ENCODE assay signal across 22 mouse cellular contexts in genomic region chr4:53950496-53950895, GRCm38 (mm10).
DNase-seq lines count a peak whose midpoint lies in the region; ATAC-seq and TF ChIP-seq lines count a peak whose summit lies in the region.
"Had no signal": no experiment of that assay in that cellular context is flagged by ENCODE, and none has a peak within 500 bp of the region (broad histone marks: within the 10 kb centered on the region; RNA-seq: fewer than 3 reads in every experiment).

No protein-coding gene starts in this region.

- no peak overlapping the region for H3K4me2 ChIP-seq in hindbrain, embryonic 12.5 days (replicated peaks)
- no peak overlapping the region for H3K4me2 ChIP-seq in hindbrain, embryonic 14.5 days (replicated peaks)
- peak overlapping the region; percentile 28; the same call in 1 of the 2 replicates for H3K4me2 ChIP-seq in midbrain, embryonic 16.5 days (ENCODE audit: low read length)
- H3K4me2 ChIP-seq: limb, embryonic 15.5 days; lung, embryonic 14.5 days; neural tube, embryonic 12.5 days had no signal

- 0 out of 2 replicates have a peak overlapping the region, but pooled peaks have one; percentile 66 for H3K27ac ChIP-seq in hindbrain, embryonic 10.5 days
- H3K27ac ChIP-seq in hindbrain, embryonic 12.5 days, result no peak overlapping the region
- no peak overlapping the region for H3K27ac ChIP-seq in hindbrain, embryonic 14.5 days
- peak overlapping the region; percentile 4; the same call in 1 of the 2 replicates for H3K27ac ChIP-seq in midbrain, embryonic 16.5 days (ENCODE audit: low read length)
- H3K27ac ChIP-seq: limb, embryonic 15.5 days; liver, embryonic 14.5 days; neural tube, embryonic 12.5 days had no signal

- no peak overlapping the region for H3K9ac ChIP-seq in hindbrain, embryonic 12.5 days
- H3K9ac ChIP-seq in hindbrain, embryonic 14.5 days, result no peak overlapping the region
- no peak overlapping the region for H3K9ac ChIP-seq in midbrain, embryonic 16.5 days (ENCODE audit: low read depth, low read length)
- H3K9ac ChIP-seq: limb, embryonic 15.5 days; liver, embryonic 14.5 days; lung, embryonic 14.5 days; neural tube, embryonic 12.5 days had no signal

- no peaks in the 10 kb centered on the region for H3K36me3 ChIP-seq in hindbrain, embryonic 10.5 days
- H3K36me3 ChIP-seq in hindbrain, embryonic 12.5 days, result no peaks in the 10 kb centered on the region
- peaks cover 3% of the 10 kb centered on the region for H3K36me3 ChIP-seq in E14TG2a.4 (ENCODE audit: insufficient read depth, low read length)
- H3K36me3 ChIP-seq in hindbrain, embryonic 14.5 days (replicated peaks; ENCODE audit: control insufficient read depth, insufficient read depth), result no peaks in the 10 kb centered on the region
- no peaks in the 10 kb centered on the region for H3K36me3 ChIP-seq in midbrain, embryonic 16.5 days (ENCODE audit: control insufficient read depth, insufficient read depth, low read length)
- H3K36me3 ChIP-seq: heart, embryonic 10.5 days; limb, embryonic 15.5 days; neural tube, embryonic 12.5 days had no signal

- TF ChIP-seq CTCF in E14TG2a.4 (conservative IDR thresholded peaks at IDR 0.05; ENCODE audit: low read length), result no peak

- H3K9me3 ChIP-seq in hindbrain, embryonic 10.5 days, result no peaks in the 10 kb centered on the region
- no peaks in the 10 kb centered on the region for H3K9me3 ChIP-seq in hindbrain, embryonic 12.5 days (replicated peaks)
- peaks cover 32% of the 10 kb centered on the region for H3K9me3 ChIP-seq in E14TG2a.4 (ENCODE audit: low read length)
- no peaks in the 10 kb centered on the region for H3K9me3 ChIP-seq in hindbrain, embryonic 14.5 days (ENCODE audit: control insufficient read depth, low read length)
- H3K9me3 ChIP-seq in midbrain, embryonic 16.5 days (replicated peaks; ENCODE audit: control insufficient read depth, low read length, poor library complexity, severe bottlenecking), result no peaks in the 10 kb centered on the region
- H3K9me3 ChIP-seq: heart, embryonic 10.5 days; limb, embryonic 15.5 days; neural tube, embryonic 12.5 days had no signal

- H3K27me3 ChIP-seq in hindbrain, embryonic 10.5 days (ENCODE audit: insufficient read depth, poor library complexity, severe bottlenecking), result no peaks in the 10 kb centered on the region
- H3K27me3 ChIP-seq in hindbrain, embryonic 12.5 days, result no peaks in the 10 kb centered on the region
- no peaks in the 10 kb centered on the region for H3K27me3 ChIP-seq in E14TG2a.4 (ENCODE audit: insufficient read depth, low read length)
- no peaks in the 10 kb centered on the region for H3K27me3 ChIP-seq in hindbrain, embryonic 14.5 days (ENCODE audit: control insufficient read depth, insufficient read depth, low read length)
- H3K27me3 ChIP-seq in midbrain, embryonic 16.5 days (ENCODE audit: control insufficient read depth, insufficient read depth, low read depth, low read length), result no peaks in the 10 kb centered on the region
- H3K27me3 ChIP-seq: limb, embryonic 15.5 days; neural tube, embryonic 12.5 days had no signal

- H3K4me1 ChIP-seq in hindbrain, embryonic 10.5 days (replicated peaks), result peaks cover 26% of the 10 kb centered on the region
- H3K4me1 ChIP-seq in hindbrain, embryonic 12.5 days, result 0 out of 2 replicates have a peak, but pooled peaks cover 12% of the 10 kb centered on the region
- peaks cover 31% of the 10 kb centered on the region for H3K4me1 ChIP-seq in E14TG2a.4 (replicated peaks; ENCODE audit: low read depth, low read length)
- peaks cover 5% of the 10 kb centered on the region; the same call in 1 of the 2 replicates for H3K4me1 ChIP-seq in hindbrain, embryonic 14.5 days (replicated peaks; ENCODE audit: control insufficient read depth, insufficient read depth, low read length)
- peaks cover 15% of the 10 kb centered on the region for H3K4me1 ChIP-seq in midbrain, embryonic 16.5 days (ENCODE audit: control insufficient read depth, insufficient read depth, low read length)

- intact Hi-C loops in left cerebral cortex, postnatal 14 days (cut with DNase I), result no loop called here

- no peak for DNase-seq in hindbrain, embryonic 10.5 days (ENCODE audit: low spot score)
- DNase-seq in hindbrain, embryonic 14.5 days (ENCODE audit: low spot score), result no peak
- no peak for DNase-seq in embryo, embryonic 9.5 days (ENCODE audit: extremely low spot score)
- DNase-seq in left cerebral cortex, postnatal 14 days (ENCODE audit: low spot score in 2 of 2), result no peak
- DNase-seq: adrenal gland, adult 8-10 months; B cell, adult 2 months; cerebellum, adult 2 months; cerebellum, postnatal 25 days; heart, postnatal 4 days; layer of hippocampus, adult 9-11 months; lung, embryonic 14.5 days; right cerebral cortex, postnatal 25 days; thymus, postnatal 14 days had no signal

- no peak for ATAC-seq in hindbrain, embryonic 12.5 days (ENCODE audit: low FRiP score)
- 0 out of 2 replicates have a peak, but pooled peaks have one; percentile 31 for ATAC-seq in hindbrain, embryonic 14.5 days (ENCODE audit: low FRiP score)
- ATAC-seq in midbrain, embryonic 16.5 days, result peak; percentile 56
- ATAC-seq: activated CD4-positive, CD25-positive, alpha-beta regulatory T cell, adult 4 months; intestine, postnatal 0 days had no signal

- 75% methylated on average over 6 of the region's 6 CpGs for WGBS in hindbrain, embryonic 10.5 days
- 67% methylated on average over 6 of the region's 6 CpGs for WGBS in hindbrain, embryonic 12.5 days
- WGBS in hindbrain, embryonic 14.5 days, result 40% methylated on average over 6 of the region's 6 CpGs
- WGBS in midbrain, embryonic 16.5 days, result 34% methylated on average over 6 of the region's 6 CpGs

- H3K4me3 ChIP-seq in hindbrain, embryonic 10.5 days, result no peak overlapping the region
- no peak overlapping the region for H3K4me3 ChIP-seq in hindbrain, embryonic 12.5 days
- H3K4me3 ChIP-seq in E14TG2a.4 (replicated peaks; ENCODE audit: low read length), result 0 out of 2 replicates have a peak overlapping the region, but pooled peaks have one; percentile 5
- no peak overlapping the region for H3K4me3 ChIP-seq in hindbrain, embryonic 14.5 days (replicated peaks; ENCODE audit: low read length)
- H3K4me3 ChIP-seq in midbrain, embryonic 16.5 days (ENCODE audit: low read depth, low read length), result no peak overlapping the region
- H3K4me3 ChIP-seq: heart, embryonic 10.5 days; limb, embryonic 15.5 days; neural tube, embryonic 12.5 days had no signal

Comparison
In these comparisons a context has a peak if more than half of its experiments do, and no peak if none do; other contexts are left out.
1. H3K27ac ChIP-seq: peak in hindbrain, embryonic 10.5 days (single experiment) and midbrain, embryonic 16.5 days (single experiment); none in hindbrain, embryonic 12.5 days (single experiment) and hindbrain, embryonic 14.5 days (single experiment).